Mouse (Mus musculus): Measurements from ENCODE around the gene Xpo5.

DNA sequence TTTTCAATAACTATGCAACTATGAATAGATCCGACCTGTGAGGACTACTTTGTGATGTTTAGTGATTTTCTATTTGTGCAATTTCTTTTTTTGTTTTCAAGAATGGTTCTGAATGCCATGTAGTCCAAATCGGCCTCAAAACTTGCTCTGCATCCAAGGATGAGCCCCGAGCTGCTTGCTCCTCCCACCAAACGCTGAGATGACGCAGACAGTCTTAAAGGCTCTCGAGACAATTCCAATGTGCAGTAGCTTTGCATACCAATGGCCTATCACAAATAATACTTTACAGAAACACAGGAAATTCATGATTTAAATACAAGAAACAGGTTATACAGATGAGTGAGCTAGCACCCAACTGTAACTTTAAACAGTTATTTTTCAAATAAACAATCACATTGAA is 1.4 kb upstream of the Xpo5 start:
- TF ChIP-seq GATA1 (IDR thresholded peaks at IDR 0.05; ENCODE audit: low read length), result no peak
- no peak for TF ChIP-seq TAL1 (IDR thresholded peaks at IDR 0.05; ENCODE audit: low read length)

Measured in erythroblast, embryonic 14.5 days (primary cell).